Mouse (Mus musculus): ENCODE results near the gene Rere.

The Rere gene

DNA sequence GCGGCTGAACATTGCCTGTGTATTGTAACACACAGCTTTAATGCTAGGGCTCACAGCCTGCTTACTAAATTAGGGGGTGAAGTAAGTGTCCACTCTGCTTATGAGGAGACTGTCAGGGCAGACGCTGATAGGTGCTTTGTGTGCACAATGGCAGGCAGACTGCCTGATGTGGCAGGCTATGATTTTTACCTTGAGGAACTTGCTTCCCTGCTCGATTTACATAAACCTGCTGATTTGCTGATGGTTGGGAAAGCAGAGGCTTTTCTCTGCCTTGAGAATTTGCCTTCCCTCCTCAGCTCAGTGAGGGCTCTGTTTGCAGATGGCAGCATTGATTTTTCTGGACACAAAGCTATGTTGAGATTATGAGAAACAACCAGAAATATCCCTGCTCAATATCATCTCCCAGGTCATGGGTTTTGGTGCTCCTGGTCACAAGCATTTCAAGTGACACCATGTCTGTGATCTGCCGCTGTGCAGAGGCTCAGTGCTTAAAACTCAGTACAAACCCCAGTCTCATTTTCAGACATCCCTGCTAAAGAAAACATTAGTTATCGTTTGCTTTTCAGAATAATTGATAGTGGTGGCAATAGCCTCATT is 145.5 kb downstream of the Rere start:
- DNase-seq (ENCODE audit: low spot score) = no peak

DNA sequence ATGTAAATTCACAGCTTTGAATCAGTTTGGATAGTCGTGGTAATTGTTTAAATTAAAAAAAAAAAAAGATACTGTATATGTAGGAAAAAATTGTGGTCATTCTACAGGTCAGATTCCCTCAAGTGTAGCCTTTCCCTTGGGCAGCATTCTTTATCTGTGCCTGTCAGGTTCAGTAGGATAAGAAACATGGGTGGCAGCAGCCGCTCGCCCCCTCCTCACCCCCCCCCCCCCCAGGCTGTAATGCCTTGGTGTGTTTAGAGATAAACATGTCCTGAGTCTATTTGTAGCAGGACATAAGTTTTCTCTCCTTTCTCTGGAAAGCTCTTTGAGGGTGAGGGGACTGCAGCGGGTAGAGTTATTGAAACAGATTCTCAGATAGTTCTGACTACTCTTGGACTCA is 147.3 kb downstream of the Rere start:
- no peak for DNase-seq (ENCODE audit: low spot score)

DNA sequence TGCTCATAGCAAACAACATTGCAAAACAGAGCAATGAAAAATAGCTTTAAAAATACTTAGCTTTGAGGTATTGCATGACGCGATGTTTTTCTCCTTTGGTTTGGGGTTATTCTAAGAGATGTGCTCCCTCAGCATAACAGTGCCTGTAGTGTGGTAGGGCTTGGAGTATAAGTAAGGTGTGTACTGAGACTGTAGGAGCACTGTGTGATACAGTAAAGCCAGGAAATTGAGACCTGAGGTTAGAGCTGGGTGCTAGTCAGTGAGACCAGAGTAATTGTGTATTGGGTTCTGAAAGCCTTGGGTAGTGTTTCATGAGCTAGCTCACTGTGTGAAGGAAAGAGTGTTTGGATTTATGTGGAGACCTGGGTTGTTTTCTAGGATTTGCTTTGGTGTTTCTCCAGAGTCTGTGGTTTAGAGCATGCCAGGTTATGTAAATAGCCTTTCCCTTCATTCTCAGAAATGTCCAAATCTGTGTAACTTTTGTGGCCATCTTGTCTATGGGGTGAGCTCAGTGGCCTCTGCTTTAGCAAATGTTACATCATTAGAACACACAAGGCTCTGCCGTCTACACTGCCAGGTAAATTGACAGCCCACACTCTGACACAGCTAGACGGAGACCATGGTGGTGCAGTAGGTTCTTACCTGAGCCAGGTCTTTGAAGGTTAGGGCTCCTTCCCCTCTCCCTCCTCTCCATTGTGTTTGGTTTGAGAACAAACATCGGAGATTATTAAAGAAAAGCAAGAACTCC is 152.6 kb downstream of the Rere start:
- DNase-seq (ENCODE audit: low spot score) = no peak

DNA sequence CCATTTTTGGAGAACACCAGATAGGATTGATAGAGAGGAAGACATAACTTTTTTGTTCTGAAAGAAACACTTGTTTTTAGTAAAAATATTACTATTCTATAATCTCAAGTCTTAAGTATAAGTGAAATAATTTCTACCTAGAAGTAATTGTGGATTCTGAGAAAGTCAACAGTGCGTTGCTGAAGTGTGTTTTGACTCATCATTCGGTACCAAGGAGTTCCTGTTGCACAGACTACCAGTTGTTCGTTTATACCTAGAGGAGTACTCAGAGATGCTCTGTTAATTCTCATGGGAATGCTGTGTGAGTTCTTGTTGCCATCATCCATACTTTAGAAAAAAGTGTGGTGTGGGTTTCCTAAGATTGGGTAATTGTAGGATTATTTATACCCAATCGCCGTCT is 154.1 kb downstream of the Rere start:
- DNase-seq (ENCODE audit: low spot score) = no peak

DNA sequence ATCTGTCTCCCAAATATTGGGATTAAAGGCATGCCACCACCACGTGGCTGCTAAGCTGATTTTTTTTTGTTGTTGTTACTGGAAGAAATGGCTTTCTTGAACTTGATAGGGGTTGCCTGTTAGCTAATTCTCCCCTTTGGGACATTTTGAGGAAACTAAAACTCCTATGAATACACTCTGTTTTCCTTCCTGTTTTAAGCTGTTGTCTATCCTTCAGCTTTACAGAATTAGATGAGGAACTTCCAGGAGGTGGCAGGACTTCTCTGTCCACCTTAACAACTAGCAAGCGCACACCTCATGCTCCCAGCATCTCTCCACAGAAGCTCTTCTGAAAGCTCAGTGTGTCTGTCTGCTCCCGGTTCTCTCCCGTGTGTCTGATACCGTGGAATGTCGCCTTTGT is 157.2 kb downstream of the Rere start:
- DNase-seq (ENCODE audit: low spot score) = no peak

DNA sequence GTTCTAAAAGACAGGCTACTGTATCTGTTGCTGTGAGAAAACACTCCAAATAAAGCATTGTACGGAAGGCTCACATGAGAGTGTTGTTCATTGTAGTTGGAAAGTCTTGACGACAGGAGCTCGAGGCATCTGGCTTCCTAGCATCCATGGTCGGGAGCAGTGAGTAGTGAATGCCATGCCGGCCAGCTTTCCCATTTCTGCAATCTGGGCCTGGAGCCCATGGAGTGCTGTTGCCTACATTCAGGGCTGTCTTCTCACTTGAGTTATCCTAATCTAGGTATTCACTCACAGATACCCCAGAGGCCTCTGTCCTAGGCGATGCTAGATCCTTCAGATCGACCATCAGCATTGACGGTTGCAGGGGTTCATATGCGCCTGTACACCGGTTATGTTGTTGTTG is 160.5 kb downstream of the Rere start:
- DNase-seq (ENCODE audit: low spot score) = peak; percentile 49

DNA sequence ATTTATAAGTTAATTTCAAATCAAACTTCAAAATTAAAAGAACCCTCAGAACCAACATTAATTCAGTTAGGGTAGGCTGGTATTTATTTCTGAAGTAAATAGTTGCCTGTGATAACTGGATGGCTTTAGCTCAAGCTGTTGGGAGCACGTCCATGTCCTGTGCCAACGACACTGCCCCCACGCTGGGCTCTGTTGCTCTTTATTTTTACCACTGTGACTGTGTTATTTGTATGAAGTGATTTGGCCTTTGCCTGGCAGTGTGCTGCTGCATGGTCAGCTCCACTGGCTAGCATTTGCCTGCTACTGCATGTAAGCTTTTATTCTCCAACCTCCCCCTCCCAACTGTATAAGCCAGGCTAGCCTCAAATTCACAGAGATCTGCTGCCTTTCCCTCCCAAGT is 162.6 kb downstream of the Rere start:
- no peak for DNase-seq (ENCODE audit: low spot score)

DNA sequence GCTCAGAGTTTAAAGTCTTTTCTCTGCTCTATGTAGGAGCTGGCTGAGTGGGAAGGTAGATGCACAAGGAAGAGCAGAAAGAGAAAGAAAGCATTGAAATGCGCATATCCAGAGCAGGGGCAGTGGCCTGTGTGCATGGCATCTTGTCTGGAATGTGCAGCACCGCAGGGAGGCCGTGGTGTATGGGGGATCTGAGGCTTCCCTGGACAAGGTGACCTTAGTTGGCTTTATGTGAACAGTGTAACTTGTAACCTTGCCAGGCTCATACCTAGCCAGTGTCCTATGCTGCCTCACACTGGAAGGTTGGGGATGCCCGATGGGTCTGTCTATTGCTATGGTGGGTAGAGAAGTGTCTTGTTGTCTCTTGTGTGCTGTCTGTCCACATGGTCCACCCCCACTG is 165.2 kb downstream of the Rere start:
- DNase-seq (ENCODE audit: low spot score) = no peak

DNA sequence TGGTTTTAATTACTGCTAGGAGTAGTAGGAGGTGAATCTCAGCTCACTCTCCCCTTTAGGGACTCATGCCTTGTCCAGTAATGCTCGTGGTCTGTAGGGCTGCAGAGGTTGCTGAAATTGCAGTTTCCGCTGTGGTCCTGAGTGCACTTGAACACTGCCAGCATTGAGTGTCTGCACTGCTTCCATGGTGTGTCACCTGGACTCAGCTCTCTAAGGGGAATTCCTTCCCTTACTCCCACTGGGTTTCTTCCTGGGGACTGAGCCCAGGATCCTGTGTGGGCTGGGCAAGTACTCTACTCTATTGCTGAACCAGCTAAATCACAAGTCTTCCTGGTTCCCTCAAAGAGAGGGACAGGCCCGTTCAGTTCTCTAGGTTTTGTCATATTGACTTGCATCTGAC is 166.1 kb downstream of the Rere start:
- DNase-seq (ENCODE audit: low spot score) = no peak

DNA sequence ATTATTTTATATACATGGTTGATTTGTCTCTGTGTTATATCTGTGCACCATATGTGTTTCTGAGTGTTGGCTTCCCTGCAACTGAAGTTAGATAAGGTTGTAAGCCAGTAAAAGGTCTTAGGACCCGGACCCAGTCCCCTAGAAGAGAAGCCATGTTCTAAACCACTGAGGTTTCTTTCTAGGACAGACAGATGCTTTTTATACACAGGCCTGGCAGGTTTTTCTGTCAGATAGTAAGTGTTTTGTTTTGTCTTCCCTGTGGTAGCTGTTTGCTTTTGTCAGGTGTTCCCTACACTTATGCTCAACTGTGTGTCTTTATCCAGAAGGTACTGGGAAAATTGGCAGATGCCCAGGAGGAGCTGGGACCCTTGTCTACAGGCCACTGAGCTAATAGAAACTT is 167.0 kb downstream of the Rere start:
- DNase-seq (ENCODE audit: low spot score) = no peak

DNA sequence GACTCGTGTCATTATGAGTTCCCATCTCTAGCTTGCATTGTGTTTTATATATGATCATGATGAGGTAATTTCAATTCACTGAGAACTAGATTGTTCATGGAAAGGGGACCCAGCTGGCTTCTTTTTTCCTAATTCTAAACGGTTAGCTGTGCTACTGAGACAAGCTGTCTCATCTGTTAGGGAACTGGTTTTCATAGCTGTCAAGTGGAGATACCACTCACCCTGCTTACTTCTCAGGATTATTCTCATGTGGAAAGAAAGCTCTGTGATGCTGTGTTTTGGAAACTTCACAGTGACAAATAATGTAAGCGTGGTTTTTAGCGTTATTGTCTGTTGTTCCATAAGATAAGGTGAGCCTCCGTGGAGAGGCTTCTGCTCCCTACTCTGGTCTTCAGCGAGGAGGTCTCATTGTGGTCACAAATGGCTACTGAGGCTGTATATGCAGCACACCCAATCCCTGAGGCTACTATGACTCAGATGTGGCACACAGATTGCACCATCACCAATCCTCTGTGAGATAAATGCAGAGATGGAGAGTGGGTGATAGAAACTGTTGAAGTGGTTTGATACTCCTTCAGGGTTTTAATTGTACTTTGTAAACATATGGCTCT is 168.7 kb downstream of the Rere start:
- DNase-seq (ENCODE audit: low spot score) = no peak

DNA sequence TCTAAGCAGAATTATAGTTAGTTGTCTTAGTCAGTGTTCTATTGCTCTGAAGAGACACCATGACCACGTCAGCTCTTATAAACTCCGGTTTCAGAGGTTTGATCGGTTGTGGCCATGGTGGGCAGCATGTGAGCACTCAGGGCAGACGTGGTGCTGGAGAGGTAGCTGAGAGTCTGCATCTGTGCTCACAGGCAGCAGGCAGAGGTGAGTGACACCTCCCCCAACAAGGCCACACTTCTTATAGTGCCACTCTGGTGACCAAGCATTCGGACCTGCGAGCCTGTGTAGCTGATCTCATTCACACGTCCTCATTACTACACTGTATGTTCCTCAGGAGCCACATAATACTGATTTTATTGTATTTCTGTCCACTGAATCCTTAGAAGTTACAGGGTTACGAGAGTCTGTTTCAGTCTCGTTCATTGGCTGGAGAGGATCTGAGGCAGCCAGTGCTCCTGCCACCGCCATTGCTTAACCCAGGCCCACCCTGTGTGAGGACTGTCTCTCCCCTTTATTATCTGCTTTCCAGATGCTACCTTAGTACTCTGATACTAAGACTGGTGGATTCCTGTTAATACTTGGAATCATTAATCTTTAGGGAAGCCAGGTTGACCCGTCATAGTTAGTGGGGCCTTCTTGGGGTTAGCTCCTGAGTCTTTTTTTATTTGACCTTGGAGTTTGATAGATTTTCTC is 170.9 kb downstream of the Rere start:
- DNase-seq (ENCODE audit: low spot score) = no peak

DNA sequence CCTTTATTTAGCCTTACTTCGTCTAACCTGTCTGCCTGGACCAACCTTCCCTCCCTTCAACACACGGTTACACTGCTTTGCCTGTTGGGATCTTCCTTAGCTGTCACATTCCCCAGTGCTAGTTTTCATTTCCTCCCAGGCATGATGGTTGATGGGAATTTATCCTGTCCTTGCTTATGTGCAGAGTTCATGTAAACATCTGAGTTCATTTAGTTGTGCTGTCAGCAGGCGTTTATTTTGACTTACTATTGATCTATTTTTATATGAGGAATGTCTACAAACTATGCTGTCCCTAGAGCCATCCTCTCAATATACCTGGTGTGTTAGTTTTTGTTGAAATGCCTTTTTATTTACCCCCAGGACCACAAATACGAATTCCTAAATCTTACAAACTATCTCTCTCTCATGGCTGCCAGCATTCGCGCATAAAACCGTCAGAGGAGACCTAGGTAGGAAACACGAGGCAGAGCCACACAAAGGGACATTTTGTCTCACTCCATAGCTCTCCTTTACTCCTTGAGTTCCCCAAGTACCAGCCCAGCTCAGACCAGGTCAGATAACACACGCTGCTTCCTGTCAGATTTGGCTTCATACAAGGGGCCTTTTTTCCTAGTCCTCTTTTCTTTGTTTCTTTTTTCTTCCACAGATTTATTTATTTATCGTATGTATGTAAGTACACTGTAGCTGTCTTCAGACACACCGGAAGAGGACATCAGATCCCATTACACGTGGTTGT is 173.3 kb downstream of the Rere start:
- DNase-seq (ENCODE audit: low spot score) = no peak

DNA sequence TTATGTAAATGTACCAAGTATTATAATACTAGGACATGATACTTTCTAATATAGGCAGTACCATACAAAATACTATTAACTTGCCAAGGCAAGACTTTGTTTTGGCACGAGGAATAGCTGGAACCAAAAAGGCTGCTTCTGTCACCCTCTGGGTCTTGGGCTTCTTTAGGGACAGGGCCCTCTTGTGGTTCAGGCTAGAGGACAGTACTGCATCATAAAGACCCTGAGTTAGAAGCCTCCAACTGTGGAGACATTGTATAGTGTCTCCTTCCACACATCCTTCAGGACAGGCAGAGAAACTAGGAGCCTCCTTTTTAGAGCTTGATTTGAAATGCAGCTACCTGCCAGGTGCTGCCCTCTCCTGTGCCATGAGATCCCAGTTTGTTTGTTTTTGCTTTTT is 174.3 kb downstream of the Rere start:
- DNase-seq (ENCODE audit: low spot score) = no peak

DNA sequence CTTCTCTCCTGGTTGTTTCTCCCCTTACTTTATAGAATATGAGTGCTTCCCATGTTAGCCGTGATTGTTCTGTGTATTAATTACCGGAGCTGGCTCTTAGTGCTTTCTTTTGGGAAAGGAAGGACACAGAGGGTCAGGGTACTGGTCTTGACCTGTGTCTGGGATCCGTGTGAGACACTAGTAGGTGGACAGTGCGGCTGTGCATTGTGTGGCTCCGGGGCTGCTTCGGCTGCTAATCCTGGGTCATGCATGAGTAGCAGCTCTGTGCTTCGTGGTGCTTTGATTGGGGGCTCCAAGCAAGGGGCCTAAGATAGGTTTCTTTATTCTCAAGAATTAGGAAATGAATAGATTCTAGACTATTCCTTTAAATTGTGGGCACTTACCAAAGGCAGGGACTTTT is 175.0 kb downstream of the Rere start:
- DNase-seq (ENCODE audit: low spot score) = no peak

DNA sequence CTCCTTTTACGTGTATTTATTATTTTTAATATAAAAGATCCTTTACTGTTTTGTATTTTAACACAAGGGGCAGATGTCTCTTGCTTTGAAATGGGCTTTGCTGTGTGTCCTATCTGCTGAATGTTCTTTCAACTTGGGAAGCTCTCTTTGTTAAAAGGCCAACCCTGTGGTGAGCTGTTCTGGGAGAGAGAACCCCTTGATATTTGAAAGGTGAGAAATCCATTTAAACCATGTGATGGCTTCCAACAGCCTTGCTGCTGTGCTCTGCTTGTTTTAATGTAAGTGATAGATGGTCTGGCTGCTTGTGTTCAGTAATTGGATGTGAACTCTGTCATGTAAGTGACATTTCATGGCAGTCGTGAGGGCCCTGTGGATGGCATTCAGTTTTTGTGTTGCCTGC is 175.4 kb downstream of the Rere start:
- no peak for DNase-seq (ENCODE audit: low spot score)

DNA sequence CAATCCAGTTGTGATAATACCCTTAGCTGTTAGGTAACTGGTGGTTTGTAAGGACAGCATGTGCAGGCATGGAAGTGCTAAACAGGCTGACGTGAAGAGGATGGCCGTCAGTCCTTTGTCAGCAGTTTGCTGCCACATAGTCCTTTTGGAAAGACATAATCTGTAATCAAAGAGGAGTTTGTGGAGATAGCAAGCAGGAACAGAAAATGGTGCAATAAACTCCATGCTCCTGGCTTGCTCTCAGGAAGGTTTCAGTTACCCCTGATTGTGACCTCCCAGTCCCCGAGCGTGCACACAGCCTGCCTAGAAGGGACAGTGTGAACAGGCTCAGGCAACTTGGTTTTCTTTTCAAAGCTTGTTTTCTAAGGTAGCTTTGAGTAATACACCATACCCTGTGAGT is 175.9 kb downstream of the Rere start:
- DNase-seq (ENCODE audit: low spot score) = no peak

DNA sequence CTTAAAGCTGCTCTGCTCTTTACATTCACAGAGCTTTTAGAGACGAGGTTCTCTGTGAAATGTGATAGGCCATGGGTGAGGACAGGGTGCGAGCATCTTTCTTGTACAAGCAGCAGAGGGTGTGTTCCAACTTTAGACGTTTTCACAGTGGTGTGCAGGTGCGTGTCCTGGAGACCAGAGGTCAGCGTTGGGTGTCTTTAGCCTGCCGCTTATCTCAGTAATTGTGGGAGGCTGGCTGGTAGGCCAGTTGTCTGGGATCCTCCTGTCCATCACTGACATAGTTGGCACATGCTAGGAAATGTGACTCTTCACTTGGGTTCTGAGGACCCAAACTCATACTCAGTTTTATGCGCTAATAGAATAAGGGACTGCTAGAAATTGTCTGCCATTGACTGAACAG is 176.3 kb downstream of the Rere start:
- DNase-seq (ENCODE audit: low spot score) = no peak

DNA sequence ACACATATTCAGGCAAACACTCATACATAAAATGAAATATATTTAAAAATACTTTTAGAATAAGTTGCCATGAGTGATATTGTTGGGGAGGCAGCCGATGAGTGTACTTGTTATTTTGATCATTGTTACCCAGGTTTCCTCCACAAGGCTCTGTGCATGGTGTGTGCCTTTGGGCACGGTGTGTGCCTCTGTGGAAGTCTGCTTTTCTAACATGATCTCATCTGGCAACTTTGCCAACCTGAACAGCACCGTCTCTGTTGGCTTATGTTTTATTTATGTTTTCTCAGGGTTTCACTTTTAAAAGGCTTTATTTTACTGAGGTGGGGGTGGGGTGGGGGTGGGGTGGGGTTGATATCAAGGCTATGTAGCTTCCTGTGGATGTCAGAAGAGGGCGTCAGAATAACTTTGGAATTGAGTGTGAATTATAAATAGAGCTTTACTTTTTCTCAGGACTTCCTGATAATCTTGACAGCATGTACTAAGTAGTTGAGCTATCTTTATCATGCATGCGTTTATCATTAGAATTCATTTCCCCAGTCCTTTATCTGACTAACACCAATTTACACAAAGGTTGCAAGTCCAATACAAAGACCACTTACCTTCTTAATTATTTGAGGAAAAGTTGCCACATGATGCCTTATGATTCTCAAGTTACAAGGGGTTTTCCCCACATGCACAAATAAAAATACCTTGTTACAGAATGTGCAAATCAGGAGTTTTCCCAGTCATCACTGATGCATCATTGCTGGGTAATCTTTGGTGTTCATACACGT is 177.8 kb downstream of the Rere start:
- peak; percentile 24 for DNase-seq (ENCODE audit: low spot score)

DNA sequence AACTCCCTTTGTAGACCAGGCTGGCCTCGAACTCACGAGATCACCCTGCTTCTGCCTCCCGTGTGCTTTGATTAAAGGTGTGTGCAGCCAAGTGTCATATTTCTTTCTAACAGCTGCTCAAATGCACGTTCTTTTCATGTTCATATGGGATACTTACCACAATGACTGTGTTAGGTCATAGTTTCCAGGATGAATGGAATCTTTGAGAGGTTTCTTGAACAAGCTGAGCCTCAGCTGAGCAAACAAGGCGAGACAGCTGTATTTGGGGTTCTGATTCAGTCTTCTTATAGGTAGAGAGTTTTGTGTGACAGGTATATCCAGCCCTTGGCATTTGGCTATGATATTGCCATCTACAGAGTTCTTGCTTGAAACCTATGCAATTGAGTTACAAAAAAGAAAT is 179.0 kb downstream of the Rere start:
- no peak for DNase-seq (ENCODE audit: low spot score)

DNA sequence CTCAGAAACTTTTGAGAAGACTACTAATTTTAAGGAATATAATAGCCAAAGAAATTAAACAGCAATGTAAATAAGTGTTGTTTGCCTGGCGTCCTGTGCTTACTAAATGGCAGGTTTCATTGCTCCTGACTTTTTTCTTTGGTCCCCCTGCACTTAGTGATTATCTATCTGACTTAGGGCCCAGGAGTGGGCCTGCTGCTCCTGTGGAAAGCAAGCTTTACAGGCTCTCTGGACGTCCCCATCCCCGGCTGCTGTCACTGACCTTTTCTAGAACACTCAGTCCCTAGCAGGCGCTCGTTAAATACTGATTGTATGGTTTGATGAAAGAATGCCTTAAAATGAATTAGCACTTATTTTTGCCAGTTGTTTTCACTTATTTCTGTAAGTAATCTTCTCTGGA is 179.6 kb downstream of the Rere start:
- no peak for DNase-seq (ENCODE audit: low spot score)

Measured in layer of hippocampus, adult 11-12 months (tissue).